Mouse (Mus musculus) heart, embryonic 15.5 days (tissue): ENCODE measurements at regions not wholly inside any gene's neighbourhood (a gene's known extent, or its start where the extent isn't known, plus 50 kb on each side); places are given as distances from the start of the nearest gene placed in this dataset.

Experiments used
- ATAC-seq: fragments of 200-750 bp; cut with Nextera tagmentation; replicated peaks from 2 replicates; pipeline ENCODE4 v1.8.0; 2017; ENCODE audit warnings: low read depth, moderate TSS enrichment; ENCODE audit not compliant: insufficient number of reproducible peaks, insufficient read depth, low FRiP score
- H3K27ac ChIP-seq: fragments of 300-500 bp; sonication (generic); 2 replicates; pipeline ENCODE4 v1.5.1; 2015; ENCODE audit warnings: mild to moderate bottlenecking, inconsistent platforms
- H3K27me3 ChIP-seq: fragments of 300-500 bp; sonication (generic); 2 replicates; pipeline ENCODE4 v1.6.1; 2015; ENCODE audit warnings: inconsistent platforms
- H3K36me3 ChIP-seq: fragments of 300-500 bp; sonication (generic); 2 replicates; pipeline ENCODE4 v1.6.1; 2015; ENCODE audit warnings: mild to moderate bottlenecking, inconsistent platforms
- H3K4me1 ChIP-seq: fragments of 300-500 bp; sonication (generic); replicated peaks from 2 replicates; pipeline ENCODE4 v1.6.1; 2015; ENCODE audit warnings: inconsistent platforms
- H3K4me2 ChIP-seq: fragments of 300-500 bp; sonication (generic); 2 replicates; pipeline ENCODE4 v1.6.1; 2015; ENCODE audit warnings: inconsistent platforms, mild to moderate bottlenecking, moderate library complexity
- H3K4me3 ChIP-seq: fragments of 300-500 bp; sonication (generic); 2 replicates; pipeline ENCODE4 v1.5.1; 2015; ENCODE audit warnings: mild to moderate bottlenecking, inconsistent platforms
- H3K9ac ChIP-seq: fragments of 300-500 bp; sonication (generic); 2 replicates; pipeline ENCODE4 v1.6.1; 2015; ENCODE audit warnings: mild to moderate bottlenecking, inconsistent platforms
- H3K9me3 ChIP-seq: fragments of 300-500 bp; sonication (generic); replicated peaks from 2 replicates; pipeline ENCODE4 v1.6.1; 2016; ENCODE audit warnings: inconsistent platforms
- WGBS: fragments of 180-500 bp; shearing (Covaris S2); methylation state at CpG from one replicate; pipeline ENCODE4 v1.1.7; 2015; ENCODE audit warnings: mixed read lengths; 5-methylcytosine and 5-hydroxymethylcytosine counted together

DNA sequence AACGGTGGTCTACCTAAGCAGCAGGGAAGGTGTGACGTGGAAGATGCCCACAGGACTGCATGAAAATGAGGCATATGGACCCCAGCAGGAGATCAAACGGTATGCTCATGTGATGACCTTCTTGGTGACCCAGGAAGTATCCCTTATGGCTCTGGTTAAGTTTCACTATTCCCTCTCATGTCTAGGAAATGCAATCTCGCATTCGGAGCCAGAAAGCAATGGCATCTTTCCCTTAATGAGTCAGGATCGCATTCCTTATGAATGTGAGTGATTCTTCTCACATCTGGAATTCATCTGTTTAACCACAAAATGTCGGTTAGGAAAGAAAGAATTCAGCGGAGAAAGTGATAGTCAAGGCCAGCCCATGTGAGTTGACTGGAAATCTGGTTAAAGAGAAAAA, 593.7 kb downstream of the Ttll7 start:
- no peaks in the 10 kb centered on the region for H3K9me3 ChIP-seq
- H3K27me3 ChIP-seq, result no peaks in the 10 kb centered on the region
- H3K36me3 ChIP-seq, result no peaks in the 10 kb centered on the region
- ATAC-seq, result no peak
- H3K27ac ChIP-seq, result no peak overlapping the region
- H3K4me3 ChIP-seq, result no peak overlapping the region
- WGBS, result 80% methylated on average over 8 of the region's 8 CpGs
- H3K4me2 ChIP-seq, result no peak overlapping the region
- no peak overlapping the region for H3K9ac ChIP-seq
- H3K4me1 ChIP-seq, result no peaks in the 10 kb centered on the region

DNA sequence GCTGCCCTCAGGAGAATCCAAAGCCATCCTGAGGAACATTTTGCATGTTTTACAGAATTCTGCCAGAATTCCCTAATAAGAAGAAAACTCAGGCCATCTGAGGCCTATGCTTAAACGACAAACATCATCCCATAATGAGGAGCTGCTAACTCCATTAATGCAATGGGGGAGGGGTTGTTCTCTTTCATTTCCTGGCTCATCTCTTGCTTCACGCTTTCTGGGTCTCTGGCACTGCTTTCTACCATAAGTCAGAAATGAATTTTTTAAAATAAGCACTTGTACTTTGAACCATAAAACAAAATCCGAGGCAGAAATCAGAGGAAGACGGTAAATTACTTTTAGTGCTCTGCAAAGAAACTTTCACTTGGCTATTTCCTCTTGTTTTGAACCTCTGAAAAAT, 600.0 kb downstream of the Ttll7 start:
- H3K4me2 ChIP-seq, result no peak overlapping the region
- no peaks in the 10 kb centered on the region for H3K4me1 ChIP-seq
- no peak overlapping the region for H3K27ac ChIP-seq
- ATAC-seq, result no peak
- WGBS, result 69% methylated on average over 4 of the region's 4 CpGs
- no peaks in the 10 kb centered on the region for H3K9me3 ChIP-seq
- no peak overlapping the region for H3K9ac ChIP-seq
- no peaks in the 10 kb centered on the region for H3K36me3 ChIP-seq
- no peak overlapping the region for H3K4me3 ChIP-seq
- no peaks in the 10 kb centered on the region for H3K27me3 ChIP-seq

DNA sequence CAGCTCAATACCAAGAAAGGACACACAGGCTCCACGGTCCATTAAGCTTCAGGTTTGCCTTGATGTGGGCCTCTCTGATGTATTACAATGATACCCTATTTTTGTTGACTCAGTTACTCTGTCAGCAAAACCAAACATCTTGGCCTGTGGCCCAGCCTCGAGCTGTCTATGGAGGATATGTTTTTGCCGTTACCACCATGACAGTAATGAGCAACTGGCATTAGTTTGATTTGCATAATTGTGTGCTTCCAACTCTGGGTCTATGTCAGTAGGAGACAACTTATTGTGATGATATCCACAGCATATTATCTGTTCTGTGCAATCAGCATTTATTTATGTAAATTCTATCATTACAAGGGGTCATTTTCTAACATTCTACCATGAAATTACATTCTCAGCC, 603.2 kb downstream of the Ttll7 start:
- Histone ChIP-seq H3K4me3 (no peak overlapping the region), H3K27ac (no peak overlapping the region), H3K27me3 (no peaks in the 10 kb centered on the region), H3K9ac (no peak overlapping the region), H3K9me3 (no peaks in the 10 kb centered on the region), H3K4me1 (no peaks in the 10 kb centered on the region), H3K36me3 (no peaks in the 10 kb centered on the region), H3K4me2 (no peak overlapping the region)
- ATAC-seq, result no peak
- 76% methylated on average over 3 of the region's 3 CpGs for WGBS

- H3K9ac ChIP-seq, result no peak overlapping the region
- no peaks in the 10 kb centered on the region for H3K4me1 ChIP-seq
- H3K9me3 ChIP-seq, result no peaks in the 10 kb centered on the region
- ATAC-seq, result no peak
- no peaks in the 10 kb centered on the region for H3K27me3 ChIP-seq
- no peak overlapping the region for H3K27ac ChIP-seq
- H3K4me3 ChIP-seq, result no peak overlapping the region
- H3K4me2 ChIP-seq, result no peak overlapping the region
- H3K36me3 ChIP-seq, result no peaks in the 10 kb centered on the region
- WGBS, result 79% methylated on average over 4 of the region's 4 CpGs
Measured at GRCm38 (mm10) chr3:147456294-147456693, 604.1 kb downstream of the Ttll7 start.

DNA sequence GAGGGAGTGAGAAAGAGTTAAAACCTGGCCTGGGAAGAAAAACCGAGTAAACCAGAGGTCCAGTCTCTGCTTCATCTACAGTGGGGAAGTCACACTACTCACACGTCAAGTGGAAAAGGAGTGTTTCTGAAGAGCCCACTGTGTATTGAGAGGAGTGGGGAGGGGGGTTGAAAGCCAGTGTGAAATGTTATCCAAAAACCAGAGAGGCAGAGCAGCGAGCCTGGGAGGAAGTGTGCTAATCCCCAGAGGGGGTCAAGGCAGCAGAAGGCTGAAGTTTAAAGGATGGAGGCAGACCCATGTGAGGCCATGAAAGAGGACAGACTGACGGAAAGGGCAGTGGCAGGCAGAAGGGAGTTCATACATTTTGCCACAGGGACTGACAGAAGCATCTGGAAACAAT, 605.9 kb downstream of the Ttll7 start:
- Histone ChIP-seq H3K9ac (no peak overlapping the region), H3K27ac (no peak overlapping the region), H3K27me3 (no peaks in the 10 kb centered on the region), H3K9me3 (no peaks in the 10 kb centered on the region), H3K36me3 (no peaks in the 10 kb centered on the region), H3K4me1 (no peaks in the 10 kb centered on the region), H3K4me3 (no peak overlapping the region), H3K4me2 (no peak overlapping the region)
- WGBS, result 31% methylated on average over 4 of the region's 4 CpGs
- ATAC-seq, result no peak

DNA sequence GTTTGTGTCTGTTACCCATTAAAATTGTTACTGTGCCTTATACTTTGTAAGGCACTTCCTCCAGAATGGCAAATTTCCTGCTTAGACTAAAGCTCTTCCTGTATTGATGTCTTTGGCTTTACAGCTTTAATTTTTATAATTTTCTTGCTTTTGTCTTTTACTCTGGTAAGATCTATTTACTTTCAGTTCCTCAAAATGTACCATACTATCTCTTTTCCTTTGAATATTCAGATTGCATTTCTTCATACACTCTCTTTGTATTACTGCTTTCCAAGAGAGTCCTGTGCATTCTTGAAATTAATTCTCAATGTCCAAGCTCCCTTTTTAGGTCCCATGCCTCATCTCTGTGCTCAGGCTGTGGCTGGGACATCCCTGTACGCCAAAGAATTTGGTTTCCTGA, 627.7 kb downstream of the Ttll7 start:
- H3K9ac ChIP-seq, result no peak overlapping the region
- H3K4me2 ChIP-seq, result no peak overlapping the region
- H3K27ac ChIP-seq, result no peak overlapping the region
- H3K36me3 ChIP-seq, result no peaks in the 10 kb centered on the region
- no peak overlapping the region for H3K4me3 ChIP-seq
- no peak for ATAC-seq
- H3K27me3 ChIP-seq, result no peaks in the 10 kb centered on the region
- H3K9me3 ChIP-seq, result no peaks in the 10 kb centered on the region
- WGBS, result 85% methylated on average over 1 of the region's 1 CpGs
- no peaks in the 10 kb centered on the region for H3K4me1 ChIP-seq
